Mouse (Mus musculus) T-helper 1 cell (primary cell): ENCODE results near the gene Exosc8.

ENCODE experiments used
- in situ Hi-C: fragments of 300-600 bp; cut with MboI, MseI; formaldehyde crosslinking; loops from one replicate; pipeline ENCODE4 v1.15.1; 2025; ENCODE audit warnings: high pct_unique_total_duplicates

Gene Exosc8

DNA sequence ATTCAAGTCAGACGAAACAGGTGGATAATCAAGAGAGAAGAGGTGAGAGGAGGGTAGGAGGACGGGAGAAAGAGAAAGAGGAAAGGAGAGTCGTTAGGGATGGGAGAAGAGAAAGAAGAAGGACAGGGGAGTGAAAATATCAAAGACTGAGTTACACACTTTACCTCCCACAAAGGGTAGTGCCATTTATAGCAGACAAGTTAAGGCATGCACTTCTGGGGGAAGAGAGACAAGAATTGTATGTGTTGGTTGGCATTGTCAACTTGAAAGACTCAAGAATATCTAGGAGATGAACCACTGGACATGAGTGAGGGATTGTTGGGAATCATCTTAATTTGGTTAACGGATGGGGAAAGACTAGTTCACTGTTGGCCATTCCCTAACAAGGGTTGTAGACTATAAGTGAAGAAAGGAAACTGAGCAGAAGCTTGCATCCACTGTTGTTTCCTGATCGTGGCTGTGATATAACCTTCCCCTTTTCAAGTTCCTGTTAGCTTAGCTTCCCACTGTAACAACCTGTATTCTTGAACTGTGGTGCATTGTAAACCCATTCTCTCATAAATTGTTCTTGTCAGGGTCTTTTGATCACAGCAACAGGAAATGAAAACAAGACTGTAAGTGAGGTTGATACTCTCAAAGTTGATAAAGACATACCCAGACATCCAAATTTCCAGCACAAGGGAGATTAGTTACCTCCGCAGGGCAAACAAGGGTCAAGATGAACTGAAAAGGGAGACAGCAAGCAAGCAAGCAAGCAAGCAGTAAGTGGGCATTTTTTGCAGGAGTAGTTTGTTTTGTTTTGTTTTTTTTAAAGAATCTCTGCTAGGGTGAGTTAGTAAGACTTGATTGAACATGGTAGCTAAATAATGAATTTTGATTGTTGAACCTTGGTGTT, 53.6 kb downstream of the Exosc8 start:
- in situ Hi-C loops: no loop called here
